Mouse (Mus musculus) MEL (cell line): ENCODE data around the gene Npm1.

ENCODE experiments used
- CTCF ChIP-seq, 3 experiments: IDR thresholded peaks in 2 of 3; conservative IDR thresholded peaks in 1 of 3; 2 replicates each; pipeline ENCODE4 v1.5.1; 2011 to 2012; ENCODE audit warnings: low read length in 3 of 3, low read depth in 2 of 3, mild to moderate bottlenecking in 2 of 3, improper control_type of control experiment in 1 of 3, inconsistent platforms in 1 of 3, mixed read lengths in 1 of 3, moderate library complexity in 1 of 3; ENCODE audit not compliant: control insufficient read depth in 1 of 3, insufficient read depth in 1 of 3, poor library complexity in 1 of 3, severe bottlenecking in 1 of 3
- POLR2A ChIP-seq, 2 experiments: IDR thresholded peaks; 2 replicates each; pipeline ENCODE4 v1.6.1; 2011 to 2012; ENCODE audit warnings: low read length in 2 of 2, mild to moderate bottlenecking in 2 of 2, control low read depth in 1 of 2, improper control_type of control experiment in 1 of 2, low read depth in 1 of 2, moderate library complexity in 1 of 2; ENCODE audit not compliant: control insufficient read depth in 1 of 2, insufficient read depth in 1 of 2, poor library complexity in 1 of 2

DNA sequence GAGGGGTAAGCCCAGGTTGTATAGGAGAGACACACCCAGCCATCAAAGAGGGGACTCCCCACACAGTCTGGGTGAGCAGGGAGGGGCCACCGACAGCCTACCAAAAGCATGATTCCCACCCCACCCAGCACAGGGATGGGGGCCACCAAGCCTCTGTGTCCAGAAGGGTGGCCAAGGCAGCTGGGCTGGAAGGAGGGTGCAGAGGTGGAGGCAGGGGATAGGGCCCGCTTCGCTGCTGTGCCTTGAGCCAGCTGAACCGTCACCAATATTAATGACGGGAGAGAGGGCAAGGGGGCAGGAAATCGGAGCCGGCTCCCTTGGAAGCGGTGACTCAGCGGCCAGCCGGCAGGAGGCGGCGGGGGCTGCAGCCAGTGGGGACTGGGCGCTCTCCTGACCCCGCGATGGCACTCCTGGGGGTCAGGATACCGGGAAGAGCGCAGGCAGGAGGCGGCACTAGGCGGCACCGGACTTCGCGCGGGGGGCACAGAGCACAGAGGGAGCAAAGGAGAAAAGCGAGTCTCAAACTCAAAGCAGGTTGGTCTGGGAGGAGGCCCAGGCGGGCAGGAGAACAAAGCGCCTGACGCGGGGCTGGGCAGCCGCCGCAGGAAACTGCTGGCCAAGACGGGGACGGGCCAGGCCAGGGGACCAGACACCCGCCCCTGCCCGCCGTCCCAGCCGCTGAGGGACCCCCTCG is 40.3 kb downstream of the Npm1 start:
- TF ChIP-seq CTCF (IDR thresholded peaks at IDR 0.05 in 2 of 3, conservative IDR thresholded peaks at IDR 0.05 in 1 of 3; ENCODE audit: control insufficient read depth in 1 of 3, insufficient read depth in 1 of 3, low read depth in 2 of 3, low read length in 3 of 3, poor library complexity in 1 of 3, severe bottlenecking in 1 of 3) (no peak), POLR2A (IDR thresholded peaks at IDR 0.05; ENCODE audit: control insufficient read depth in 1 of 2, insufficient read depth in 1 of 2, low read depth in 1 of 2, low read length in 2 of 2, poor library complexity in 1 of 2) (no peak)
